Mouse (Mus musculus) C2C12 (cell line): ENCODE measurements at regions not wholly inside any gene's neighbourhood (a gene's known extent, or its start where the extent isn't known, plus 50 kb on each side); places are given as distances from the start of the nearest gene placed in this dataset.

Source experiments
- H3K27me3 ChIP-seq: one replicate; pipeline ENCODE4 v1.6.1; 2011; ENCODE audit not compliant: control insufficient read depth, insufficient read depth, insufficient read length
- H3K36me3 ChIP-seq: one replicate; pipeline ENCODE4 v1.6.1; 2011; ENCODE audit not compliant: control insufficient read depth, insufficient read depth
- H3K4me3 ChIP-seq: one replicate; pipeline ENCODE4 v1.5.1; 2011; ENCODE audit warnings: mild to moderate bottlenecking, control low read depth; ENCODE audit not compliant: poor library complexity, insufficient read depth, severe bottlenecking
- H3K79me2 ChIP-seq: one replicate; pipeline ENCODE4 v1.6.1; 2011; ENCODE audit not compliant: control insufficient read depth, insufficient read depth
- H3K79me3 ChIP-seq: one replicate; pipeline ENCODE4 v1.6.1; 2011; ENCODE audit warnings: low read depth, control low read depth
- H3ac ChIP-seq: one replicate; pipeline ENCODE3; 2011; ENCODE audit warnings: low read depth; ENCODE audit not compliant: control insufficient read depth, insufficient read length
- CEBPB ChIP-seq: IDR thresholded peaks from one replicate; pipeline ENCODE4 v1.6.1; 2011; ENCODE audit warnings: low read depth, mild to moderate bottlenecking, control low read depth, moderate library complexity
- CTCF ChIP-seq: IDR thresholded peaks from one replicate; pipeline ENCODE4 v1.5.1; 2011; ENCODE audit not compliant: control insufficient read depth, insufficient read depth, insufficient read length
- FOSL1 ChIP-seq: IDR thresholded peaks from one replicate; pipeline ENCODE4 v1.8.0; 2011; ENCODE audit warnings: mild to moderate bottlenecking, low read length; ENCODE audit not compliant: poor library complexity, insufficient read depth, severe bottlenecking
- MAX ChIP-seq: IDR thresholded peaks from one replicate; pipeline ENCODE4 v1.6.1; 2011; ENCODE audit warnings: mild to moderate bottlenecking, control low read depth
- MYOD1 ChIP-seq: IDR thresholded peaks from one replicate; pipeline ENCODE4 v1.6.1; 2011; ENCODE audit warnings: low read depth; ENCODE audit not compliant: control insufficient read depth, insufficient read length
- MYOG ChIP-seq: IDR thresholded peaks from one replicate; pipeline ENCODE4 v1.6.1; 2011; ENCODE audit not compliant: control insufficient read depth, insufficient read length; ENCODE audit errors: extremely low read depth
- USF1 ChIP-seq: IDR thresholded peaks from one replicate; pipeline ENCODE4 v1.6.1; 2011; ENCODE audit warnings: low read depth, mild to moderate bottlenecking, control low read depth, moderate library complexity

DNA sequence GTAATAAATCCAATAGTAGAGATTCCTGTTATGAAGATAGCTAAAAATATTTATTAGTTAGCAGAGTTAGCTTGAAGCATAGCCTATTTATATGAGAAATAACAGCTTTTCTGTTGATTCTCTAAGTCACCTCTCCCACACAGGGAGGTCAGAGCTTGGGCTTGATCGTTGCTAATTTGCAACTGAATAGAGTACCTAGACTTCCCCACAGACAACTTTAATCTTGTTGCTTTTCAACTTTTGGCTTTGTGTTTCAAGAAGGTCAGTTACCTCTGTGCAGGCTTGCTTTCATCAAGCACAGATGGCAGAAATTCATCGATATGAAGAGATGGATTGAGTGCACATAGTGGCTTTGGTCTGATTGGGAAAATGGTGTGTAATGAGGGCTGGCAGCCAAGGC, 118.9 kb upstream of the Nr2f1 start:
- Histone ChIP-seq H3K79me3 (no peaks in the 10 kb centered on the region), H3K79me2 (no peaks in the 10 kb centered on the region), H3K36me3 (no peaks in the 10 kb centered on the region), H3K27me3 (no peaks in the 10 kb centered on the region), H3K4me3 (no peak overlapping the region), H3ac (no peak overlapping the region)
- TF ChIP-seq MYOG (no peak), USF1 (no peak), MYOD1 (no peak), CEBPB (no peak), CTCF (no peak), MAX (no peak), FOSL1 (no peak)

GRCm38 (mm10) chr13:78310837-78311236, 111.3 kb upstream of the Nr2f1 start:
- no peak overlapping the region for H3ac ChIP-seq
- H3K79me2 ChIP-seq, result no peaks in the 10 kb centered on the region
- no peak for TF ChIP-seq MYOD1
- no peak for TF ChIP-seq USF1
- TF ChIP-seq MYOG, result no peak
- TF ChIP-seq CEBPB, result no peak
- TF ChIP-seq FOSL1, result no peak
- no peak for TF ChIP-seq CTCF
- H3K79me3 ChIP-seq, result no peaks in the 10 kb centered on the region
- H3K36me3 ChIP-seq, result no peaks in the 10 kb centered on the region
- no peak overlapping the region for H3K4me3 ChIP-seq
- no peaks in the 10 kb centered on the region for H3K27me3 ChIP-seq
